Mouse (Mus musculus) brain, embryonic 14.5 days (tissue): ENCODE data around the gene B430306N03Rik. TPM values are rescaled to one million over a fixed set of nuclear protein-coding genes. Genes with fewer than 3 reads are reported as not detected.
"Not testable (repeated sequence)": the region's sequence is repeated elsewhere in the genome, so short reads cannot be mapped to it uniquely, and the experiment has no call there.

ENCODE experiments used
- DNase-seq: peaks from one replicate; pipeline ENCODE4 v3.0.0-alpha.2; 2011; ENCODE audit warnings: low read depth
- CTCF ChIP-seq: fragments of 200-500 bp; IDR thresholded peaks from 2 replicates; pipeline ENCODE4 v1.5.1; 2012; ENCODE audit warnings: inconsistent platforms, mild to moderate bottlenecking, moderate library complexity, borderline replicate concordance; ENCODE audit not compliant: insufficient read depth, insufficient read length; ENCODE audit errors: extremely low read depth
- POLR2A ChIP-seq: fragments of 200-500 bp; IDR thresholded peaks from 2 replicates; pipeline ENCODE4 v1.6.1; 2012; ENCODE audit warnings: mild to moderate bottlenecking, inconsistent platforms, borderline replicate concordance; ENCODE audit not compliant: poor library complexity, insufficient read depth, insufficient read length, severe bottlenecking; ENCODE audit errors: extremely low read depth
- polyA plus RNA-seq: library from polyadenylated mRNA; depleted of rRNA; stranded (reverse); fragments of >200 nt; gene quantifications from 2 replicates; pipeline ENCODE4 v1.2.3, GENCODE M21; 2012; rRNA removed

Gene B430306N03Rik
- polyA plus RNA-seq = 0.06 and 0.26 TPM in 2 replicates

GRCm38 (mm10) chr17:48315905-48316579 lies at the start of gene B430306N03Rik:
B430306N03Rik (plus strand) TSS chr17:48316141.
- DNase-seq = not testable (repeated sequence)

- no peak for DNase-seq
- TF ChIP-seq POLR2A (no peak), CTCF (no peak)
These were observed 49.2 kb upstream of the B430306N03Rik start for GRCm38 (mm10) chr17:48266610-48267304.

DNA sequence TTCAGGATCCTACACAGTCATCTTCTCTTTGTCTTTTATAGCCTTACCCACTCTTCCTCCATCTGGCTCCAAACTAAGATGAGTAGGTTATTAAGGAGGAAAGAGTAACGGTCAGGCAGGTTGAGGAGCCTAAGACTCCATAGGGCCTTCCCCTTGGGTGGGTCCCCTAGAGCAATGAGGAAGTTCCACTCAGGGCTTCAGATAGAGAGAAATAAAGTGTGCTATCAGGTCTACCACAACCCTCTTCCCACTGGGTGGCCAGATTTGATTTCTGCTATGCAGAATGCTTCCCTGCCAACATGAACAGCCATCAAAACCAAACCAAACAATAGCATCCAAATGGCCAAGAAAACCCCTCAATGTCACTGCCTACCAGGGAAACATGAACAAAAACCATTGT lies 48.4 kb upstream of the B430306N03Rik start:
- no peak for DNase-seq
- no peak for TF ChIP-seq CTCF

DNA sequence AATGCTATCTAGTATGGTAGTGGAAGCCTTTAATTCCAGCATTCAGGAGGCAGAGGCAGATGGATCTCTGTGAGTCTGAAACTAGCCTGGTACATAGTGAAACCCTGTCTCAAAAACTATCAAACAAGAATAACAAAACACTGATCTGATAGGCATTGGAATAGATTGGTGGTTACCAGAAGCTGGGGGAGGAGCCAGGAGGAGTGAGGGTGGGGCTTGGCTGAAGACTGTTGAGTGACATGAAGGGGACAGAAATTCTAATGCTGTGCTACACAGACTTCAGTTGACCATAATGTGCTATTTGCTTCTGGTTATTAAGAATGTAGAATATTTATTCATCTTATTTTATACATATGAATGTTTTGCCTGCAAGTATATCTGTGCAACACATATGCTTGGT lies 47.7 kb upstream of the B430306N03Rik start:
- TF ChIP-seq CTCF (no peak), POLR2A (no peak)
- DNase-seq = no peak

DNA sequence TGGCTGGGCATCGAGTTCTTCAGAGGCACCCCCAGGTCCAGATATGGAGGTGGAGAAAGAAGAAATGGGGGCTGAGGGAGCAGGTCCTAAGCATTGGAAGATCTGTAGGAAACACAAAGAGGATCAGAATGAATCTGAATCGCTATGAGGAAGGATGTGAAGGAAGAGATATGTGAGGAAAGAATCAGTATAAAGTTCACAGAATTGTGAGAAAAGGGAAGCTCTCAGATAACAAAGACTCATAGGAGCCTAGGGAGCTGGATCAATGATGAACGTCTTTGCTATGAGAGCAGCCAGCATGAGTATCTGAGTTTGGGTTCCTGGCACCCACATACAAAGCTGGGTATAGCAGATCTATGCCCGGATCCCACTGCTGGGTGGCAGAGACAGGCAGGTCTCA lies 46.1 kb upstream of the B430306N03Rik start:
- no peak for DNase-seq
- TF ChIP-seq POLR2A = no peak
- no peak for TF ChIP-seq CTCF

DNA sequence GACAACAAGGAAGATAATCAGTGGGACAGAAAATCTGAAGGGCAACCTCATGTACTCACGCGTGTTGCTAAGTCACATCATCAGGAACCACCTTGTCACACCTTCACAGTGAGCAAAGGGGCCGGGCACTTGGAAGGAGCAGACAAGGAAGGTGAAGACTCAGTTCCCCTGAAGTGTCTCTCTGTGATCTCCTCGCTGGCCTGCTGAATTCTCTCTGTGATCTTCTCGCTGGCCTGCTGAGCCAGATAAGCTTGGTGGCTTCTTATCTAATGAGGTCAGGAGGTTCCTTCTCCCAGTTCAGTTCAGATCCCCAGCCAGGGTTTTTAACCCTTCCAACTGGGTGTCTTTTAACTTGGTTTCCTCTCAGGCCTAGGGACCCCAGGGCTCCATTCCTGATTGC lies 43.8 kb upstream of the B430306N03Rik start:
- TF ChIP-seq POLR2A (no peak), CTCF (no peak)
- DNase-seq = no peak

DNA sequence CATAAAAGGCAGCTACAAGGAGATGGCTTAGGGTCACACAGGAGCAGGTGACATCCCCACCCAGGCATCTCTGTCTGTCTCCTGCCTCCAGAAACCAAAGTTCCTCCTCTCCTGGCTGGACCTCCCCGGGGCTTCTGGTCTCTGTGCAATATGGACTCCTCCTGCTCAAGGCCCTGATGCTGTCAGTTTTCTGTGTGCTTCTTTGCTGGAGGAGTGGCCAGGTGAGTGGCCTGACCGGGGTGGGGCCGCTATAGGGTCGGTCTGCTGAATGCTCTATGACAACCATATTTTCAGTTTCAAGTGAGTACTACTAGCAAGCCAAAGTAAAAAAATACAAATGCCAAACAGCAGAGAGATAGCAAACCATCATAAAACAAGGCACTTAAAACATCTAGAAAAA lies 43.3 kb upstream of the B430306N03Rik start:
- DNase-seq = no peak

GRCm38 (mm10) chr17:48274098-48274497 lies 41.8 kb upstream of the B430306N03Rik start:
- DNase-seq = no peak
- TF ChIP-seq POLR2A (no peak), CTCF (no peak)

More for the DNA sequence above, 43.3 kb upstream of the B430306N03Rik start:
- TF ChIP-seq CTCF (no peak), POLR2A (no peak)

GRCm38 (mm10) chr17:48274885-48275284 lies 41.1 kb upstream of the B430306N03Rik start:
- DNase-seq = peak; percentile 86
- TF ChIP-seq CTCF = peak; percentile 85; the same call in 1 of the 2 replicates
- no peak for TF ChIP-seq POLR2A

DNA sequence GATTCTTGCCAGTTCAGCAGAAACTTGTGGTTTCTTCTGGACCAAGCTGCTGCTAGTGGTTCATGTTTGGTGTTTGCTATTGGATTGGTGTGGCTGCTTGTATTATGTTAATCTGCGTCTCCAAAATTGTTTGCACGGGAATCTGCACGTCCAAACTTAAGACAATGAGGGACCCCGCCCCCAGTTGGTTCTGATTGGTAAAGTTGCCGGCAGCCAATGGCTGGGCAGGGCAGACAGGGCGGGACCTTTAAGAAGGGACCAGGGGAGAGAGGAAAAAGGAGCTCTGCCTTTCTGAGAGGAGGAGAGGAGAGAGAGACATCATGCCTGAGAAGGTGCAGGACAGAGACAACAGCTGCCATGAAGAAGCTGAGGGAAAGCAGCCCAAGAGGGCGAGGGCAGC lies 40.2 kb upstream of the B430306N03Rik start:
- no peak for TF ChIP-seq CTCF
- TF ChIP-seq POLR2A = no peak
- no peak for DNase-seq

DNA sequence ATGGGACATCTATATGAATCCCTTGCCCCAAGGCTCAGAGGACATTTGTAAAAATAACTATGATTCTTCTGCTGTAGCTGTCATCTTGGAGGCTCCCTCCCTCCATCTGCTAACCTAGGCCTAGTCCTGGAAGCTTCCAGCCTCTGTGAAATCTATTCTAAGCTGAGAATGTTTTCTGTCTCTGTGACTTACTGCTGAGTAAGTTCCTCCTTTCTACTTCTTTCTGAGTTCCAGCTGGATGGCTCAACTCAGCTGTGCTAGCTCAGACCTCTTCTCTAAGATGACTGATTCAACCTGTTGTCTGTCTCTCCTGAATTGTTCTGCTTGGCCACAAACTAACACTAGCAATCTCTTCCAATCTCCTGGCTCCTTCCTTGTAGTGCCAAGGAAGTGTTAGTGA lies 37.6 kb upstream of the B430306N03Rik start:
- TF ChIP-seq CTCF (no peak), POLR2A (no peak)
- no peak for DNase-seq

DNA sequence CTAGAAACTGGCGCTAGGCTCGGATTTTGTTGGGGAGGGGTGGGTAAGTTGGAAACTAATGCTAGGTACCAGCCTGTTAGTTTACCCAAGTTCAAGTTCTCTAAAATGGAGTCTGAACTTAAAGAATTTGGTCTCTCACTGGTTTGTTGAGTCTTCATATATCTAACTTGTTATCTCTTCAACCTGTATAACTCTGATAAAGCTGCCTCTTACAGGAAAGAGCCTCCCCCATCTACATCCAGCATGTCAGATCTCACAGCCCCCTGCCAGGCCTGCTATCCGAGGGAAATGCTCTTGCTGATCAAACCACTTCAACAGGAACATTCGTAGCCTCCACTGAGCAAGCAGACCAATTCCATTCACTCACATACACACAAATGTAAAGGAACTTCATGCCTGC lies 36.9 kb upstream of the B430306N03Rik start:
- DNase-seq = no peak
- TF ChIP-seq POLR2A = no peak
- no peak for TF ChIP-seq CTCF

DNA sequence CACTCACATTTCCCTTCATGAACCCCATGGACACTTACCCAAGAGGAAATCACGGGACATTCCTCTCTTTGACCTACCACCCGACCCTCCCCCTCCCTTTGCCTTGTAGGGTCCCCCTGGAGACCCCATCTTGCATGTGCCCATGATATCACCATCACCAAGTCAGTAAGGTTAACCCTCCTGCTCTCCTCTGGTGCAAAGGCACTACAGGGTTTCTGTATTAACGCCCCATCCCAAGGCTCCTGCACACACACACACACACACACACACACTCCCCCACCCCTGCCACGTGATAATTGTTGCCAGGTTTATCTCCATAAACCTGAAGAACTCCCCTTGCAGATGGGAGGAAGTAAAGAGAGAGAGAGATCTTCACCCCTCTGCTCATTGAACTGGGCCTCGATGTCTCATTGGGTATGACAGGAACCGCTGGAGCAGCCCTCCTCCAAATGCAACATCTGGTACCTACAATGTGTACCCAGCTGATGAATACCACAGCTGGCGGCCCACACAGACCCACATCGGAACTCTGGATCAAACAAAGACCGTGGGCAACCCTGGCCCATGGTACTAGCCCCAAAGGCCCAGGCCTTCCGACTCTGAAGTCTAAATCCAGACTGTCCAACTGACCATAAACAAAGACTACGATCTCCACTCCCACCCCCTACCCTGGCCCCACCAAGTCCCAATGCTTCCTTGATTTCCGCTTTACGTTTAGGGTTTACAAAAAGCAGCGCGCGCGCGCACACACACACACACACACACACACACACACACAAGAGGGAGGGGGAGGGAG lies 34.8 kb upstream of the B430306N03Rik start:
- TF ChIP-seq POLR2A (no peak), CTCF (no peak)
- DNase-seq = no peak
